Mouse (Mus musculus) erythroblast, embryonic 14.5 days (primary cell): ENCODE data around the gene Apof. TPM values are rescaled to one million over a fixed set of nuclear protein-coding genes. Genes with fewer than 3 reads are reported as not detected.

Experiments used
- H3K27me3 ChIP-seq: 2 replicates; pipeline ENCODE4 v1.6.1; 2012; ENCODE audit warnings: inconsistent platforms; ENCODE audit not compliant: control insufficient read depth
- H3K36me3 ChIP-seq: 2 replicates; pipeline ENCODE4 v1.6.1; 2012; ENCODE audit warnings: mild to moderate bottlenecking, inconsistent platforms; ENCODE audit not compliant: control insufficient read depth
- H3K4me1 ChIP-seq: 2 replicates; pipeline ENCODE4 v1.6.1; 2012; ENCODE audit warnings: inconsistent platforms; ENCODE audit not compliant: control insufficient read depth
- H3K4me3 ChIP-seq: replicated peaks from 2 replicates; pipeline ENCODE3; 2012; ENCODE audit warnings: moderate library complexity, mild to moderate bottlenecking, inconsistent platforms
- H3K9me3 ChIP-seq: 2 replicates; pipeline ENCODE4 v1.6.1; 2012; ENCODE audit warnings: low read length, inconsistent platforms, mixed read lengths; ENCODE audit not compliant: control insufficient read depth
- GATA1 ChIP-seq: IDR thresholded peaks from 2 replicates; pipeline ENCODE4 v1.6.1; 2012; ENCODE audit warnings: low read length, inconsistent platforms, mixed read lengths
- TAL1 ChIP-seq: IDR thresholded peaks from 3 replicates; pipeline ENCODE4 v1.6.1; 2012; ENCODE audit warnings: low read length, inconsistent platforms, mixed read lengths
- polyA plus RNA-seq: library from polyadenylated mRNA; stranded (reverse); fragments of >175 nt; gene quantifications from 2 replicates; pipeline ENCODE4 v1.2.3, GENCODE M21; 2012

The Apof gene
- polyA plus RNA-seq, 1 experiment = not detected

DNA sequence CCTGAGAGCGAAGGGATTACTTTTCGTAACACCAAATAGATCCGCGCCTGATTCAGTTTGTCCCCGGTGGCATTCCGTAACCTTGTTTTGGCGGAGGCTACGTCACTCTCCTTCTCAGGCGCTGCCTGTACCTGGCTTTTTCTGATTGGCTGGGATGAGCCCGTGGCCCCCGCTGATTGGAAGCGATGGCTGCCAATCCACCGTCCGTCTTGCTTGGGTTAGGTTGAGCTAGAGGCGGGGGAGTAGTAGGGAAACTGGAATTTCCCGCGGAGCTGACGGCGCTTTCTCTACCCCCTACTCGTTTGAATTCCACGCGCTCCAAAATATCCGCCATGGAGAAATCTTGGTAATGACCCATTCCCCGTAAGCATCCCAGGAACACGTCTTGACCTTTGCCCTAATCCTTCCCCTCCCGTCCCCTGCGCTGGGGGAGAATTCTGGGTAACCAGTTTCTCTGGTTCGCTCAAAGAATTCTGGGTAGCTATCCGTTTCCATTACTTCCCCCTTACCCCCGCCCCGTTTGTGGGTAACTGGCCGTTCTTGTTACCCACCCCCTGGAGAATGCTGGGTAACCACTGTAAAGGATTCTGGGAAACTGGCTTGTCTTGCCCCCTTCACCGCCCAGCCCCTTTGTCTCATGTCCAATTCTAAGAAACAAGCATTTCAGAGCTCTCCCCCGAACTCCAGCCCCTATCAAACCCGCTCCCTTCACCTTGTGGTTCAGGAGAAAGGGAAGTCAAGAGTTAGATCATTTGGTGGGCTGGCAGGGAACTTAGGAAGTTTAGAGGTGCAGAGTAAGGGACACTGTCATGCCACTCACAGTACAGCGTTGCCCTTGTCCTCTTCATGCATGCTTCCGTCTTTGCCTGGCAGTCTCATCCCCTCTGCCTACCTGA, 34.9 kb downstream of the Apof start, which contains the start of gene Pan2:
Pan2 (plus strand) TSS at position 210 of the 896 bp plus-strand sequence.
- TF ChIP-seq TAL1 (no peak), GATA1 (no peak)
- Histone ChIP-seq H3K4me1 (peaks cover 32% of the 10 kb centered on the region), H3K36me3 (peaks cover 37% of the 10 kb centered on the region), H3K4me3 (peak within 1 kb of the TSS; percentile 80), H3K9me3 (no peaks in the 10 kb centered on the region), H3K27me3 (no peaks in the 10 kb centered on the region)

DNA sequence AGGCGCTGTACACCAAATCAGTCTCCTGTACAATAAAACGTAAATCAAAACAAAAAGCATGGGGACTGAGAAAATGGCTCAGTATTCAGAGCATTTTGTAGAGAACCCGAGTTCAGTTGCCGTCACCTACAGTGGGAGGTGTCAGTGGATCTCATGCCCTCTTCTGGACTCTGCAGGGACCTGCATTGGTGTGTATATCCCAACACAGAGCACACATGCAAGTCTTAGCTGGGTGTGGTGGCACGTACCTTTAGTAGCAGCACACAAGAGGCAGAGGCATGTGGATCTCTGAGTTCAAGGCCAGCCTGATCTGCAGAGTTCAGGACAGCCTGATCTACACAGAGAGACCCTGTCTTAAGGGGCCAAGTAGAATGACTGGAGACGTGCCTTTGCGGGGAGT, 41.2 kb downstream of the Apof start:
- H3K27me3 ChIP-seq = no peaks in the 10 kb centered on the region
- H3K36me3 ChIP-seq = peaks cover 93% of the 10 kb centered on the region
- H3K4me1 ChIP-seq = peaks cover 12% of the 10 kb centered on the region
- TF ChIP-seq TAL1 (no peak), GATA1 (no peak)
- no peak overlapping the region for H3K4me3 ChIP-seq
- no peaks in the 10 kb centered on the region for H3K9me3 ChIP-seq

DNA sequence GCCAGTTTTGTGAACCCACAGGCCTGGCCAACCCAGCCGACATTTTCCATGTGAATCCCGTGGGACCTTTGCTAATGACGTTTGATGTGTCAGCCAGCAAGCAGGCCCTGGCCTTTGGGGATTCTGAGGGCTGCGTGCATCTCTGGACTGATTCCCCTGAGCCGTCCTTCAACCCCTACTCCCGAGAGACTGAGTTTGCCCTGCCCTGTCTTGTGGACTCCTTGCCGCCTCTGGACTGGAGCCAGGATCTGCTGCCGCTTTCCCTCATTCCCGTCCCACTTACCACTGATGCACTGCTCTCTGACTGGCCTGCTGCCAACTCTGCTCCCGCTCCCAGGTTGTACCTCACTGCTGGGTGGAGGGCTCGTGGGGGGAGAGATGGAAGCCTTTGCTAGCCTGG, 41.7 kb downstream of the Apof start:
- peaks cover 95% of the 10 kb centered on the region for H3K36me3 ChIP-seq
- no peak for TF ChIP-seq GATA1
- TF ChIP-seq TAL1 = no peak
- H3K4me3 ChIP-seq = no peak overlapping the region
- H3K27me3 ChIP-seq = no peaks in the 10 kb centered on the region
- no peaks in the 10 kb centered on the region for H3K9me3 ChIP-seq
- H3K4me1 ChIP-seq = peaks cover 12% of the 10 kb centered on the region

DNA sequence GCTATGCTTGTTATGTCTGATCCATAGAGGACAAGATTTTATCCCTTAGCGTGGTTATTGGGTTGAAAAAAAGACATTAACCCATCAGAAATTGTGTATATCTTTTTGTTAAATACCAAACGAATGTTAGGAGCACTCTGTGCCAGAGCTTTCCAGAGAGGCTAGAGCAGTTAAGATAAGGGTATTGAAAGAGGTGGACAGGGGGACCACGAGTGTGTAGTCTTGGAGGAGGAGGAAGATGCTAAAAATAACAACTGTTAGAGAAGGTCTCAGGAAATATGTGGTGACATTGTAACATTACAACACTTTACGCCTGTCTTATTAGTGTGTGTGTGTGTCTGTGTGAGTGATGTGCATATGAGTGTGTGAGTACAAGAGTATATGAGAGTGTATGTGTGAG, 42.4 kb downstream of the Apof start:
- peaks cover 95% of the 10 kb centered on the region for H3K36me3 ChIP-seq
- no peak overlapping the region for H3K4me3 ChIP-seq
- TF ChIP-seq GATA1 = no peak
- TF ChIP-seq TAL1 = no peak

DNA sequence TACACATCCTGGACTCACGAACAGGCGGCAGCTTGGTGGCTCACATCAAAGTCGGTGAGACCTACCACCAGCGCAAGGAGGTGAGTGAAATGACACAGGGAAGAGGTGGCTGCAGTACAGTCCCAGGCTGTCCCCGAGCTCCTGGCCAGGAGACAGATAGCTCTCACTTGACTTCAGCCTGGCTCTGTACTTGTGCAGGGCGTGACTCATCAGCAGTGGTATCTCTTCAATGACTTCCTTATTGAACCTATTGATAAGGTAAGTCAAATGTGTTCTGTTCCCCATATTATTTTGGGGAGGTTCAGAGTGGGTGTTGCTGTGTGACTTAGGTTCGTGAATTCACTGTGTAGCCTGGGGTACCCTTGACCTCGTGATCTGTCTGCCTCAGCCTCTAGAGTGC, 47.1 kb downstream of the Apof start:
- peaks cover 11% of the 10 kb centered on the region for H3K4me1 ChIP-seq
- TF ChIP-seq GATA1 = no peak
- no peak for TF ChIP-seq TAL1
- H3K36me3 ChIP-seq = peaks cover 97% of the 10 kb centered on the region
- H3K4me3 ChIP-seq = no peak overlapping the region
- H3K9me3 ChIP-seq = no peaks in the 10 kb centered on the region
- H3K27me3 ChIP-seq = no peaks in the 10 kb centered on the region

More for the DNA sequence above, 42.4 kb downstream of the Apof start:
- Histone ChIP-seq H3K4me1 (peaks cover 14% of the 10 kb centered on the region), H3K9me3 (no peaks in the 10 kb centered on the region), H3K27me3 (no peaks in the 10 kb centered on the region)

Other genes starting within 250 kb of the Apof start
- 10.5 and 11.0 TPM in 2 replicates for gene Naca, start 233.1 kb upstream of the Apof start, polyA plus RNA-seq
- 8.6 and 11.8 TPM in 2 replicates for gene Ptges3, start 209.7 kb upstream of the Apof start, polyA plus RNA-seq
- 152 and 224 TPM in 2 replicates for gene Atp5b, start 185.4 kb upstream of the Apof start, polyA plus RNA-seq
- gene Baz2a, start 177.1 kb upstream of the Apof start, polyA plus RNA-seq = 3.2 and 3.6 TPM in 2 replicates
- gene Rbms2, start 88.4 kb upstream of the Apof start, polyA plus RNA-seq = 0.72 and 0.93 TPM in 2 replicates
- gene Gls2, start 74.2 kb upstream of the Apof start, polyA plus RNA-seq = not detected in 2 replicates
- 0.10 and 0.18 TPM in 2 replicates for gene Spryd4, start 56.9 kb upstream of the Apof start, polyA plus RNA-seq
- 0.03 TPM in 1 of 2 replicates, not detected in the other for gene Mip, start 42.8 kb upstream of the Apof start, polyA plus RNA-seq
- 2.7 and 3.0 TPM in 2 replicates for gene Timeless, start 36.6 kb upstream of the Apof start, polyA plus RNA-seq
- gene Apon, start 14.6 kb upstream of the Apof start, polyA plus RNA-seq = 0.02 and 0.04 TPM in 2 replicates
- 0.16 and 0.23 TPM in 2 replicates for gene Stat2, start 1.9 kb downstream of the Apof start, polyA plus RNA-seq
- gene Il23a, start 30.1 kb downstream of the Apof start, polyA plus RNA-seq = not detected in 2 replicates
- 0.31 and 0.44 TPM in 2 replicates for gene Pan2, start 34.7 kb downstream of the Apof start, polyA plus RNA-seq
- 2.3 and 3.2 TPM in 2 replicates for gene Cnpy2, start 53.8 kb downstream of the Apof start, polyA plus RNA-seq
- gene Cs, start 69.1 kb downstream of the Apof start, polyA plus RNA-seq = 2.2 and 3.1 TPM in 2 replicates
- 0.49 and 0.53 TPM in 2 replicates for gene Coq10a, start 100.3 kb downstream of the Apof start, polyA plus RNA-seq
- 1.4 and 1.9 TPM in 2 replicates for gene Ankrd52, start 108.4 kb downstream of the Apof start, polyA plus RNA-seq
- gene Slc39a5, start 132.6 kb downstream of the Apof start, polyA plus RNA-seq = 0.15 and 0.16 TPM in 2 replicates
- gene Nabp2, start 142.8 kb downstream of the Apof start, polyA plus RNA-seq = 32.3 and 34.1 TPM in 2 replicates
- gene Rnf41, start 143.0 kb downstream of the Apof start, polyA plus RNA-seq = 0.37 and 0.48 TPM in 2 replicates
- 19.2 and 19.5 TPM in 2 replicates for gene Smarcc2, start 190.6 kb downstream of the Apof start, polyA plus RNA-seq
- 36.6 and 41.6 TPM in 2 replicates for gene Myl6, start 225.5 kb downstream of the Apof start, polyA plus RNA-seq
- gene Myl6b, start 230.0 kb downstream of the Apof start, polyA plus RNA-seq = 0.63 and 0.76 TPM in 2 replicates